Mouse (Mus musculus) liver, embryonic 11.5 days (tissue): ENCODE results near the gene Ighmbp2. TPM values are rescaled to one million over a fixed set of nuclear protein-coding genes. Genes with fewer than 3 reads are reported as not detected.
A peak's percentile ranks its signal among the peaks of the same experiment; 100 is the strongest.

ENCODE experiments used
- ATAC-seq: fragments of 200-750 bp; cut with Nextera tagmentation; replicated peaks from 2 replicates; pipeline ENCODE4 v1.8.0; 2017; ENCODE audit warnings: moderate number of reproducible peaks, mild to moderate bottlenecking, moderate TSS enrichment, moderate library complexity; ENCODE audit not compliant: low FRiP score
- DNase-seq: peaks from one replicate; pipeline ENCODE4 v3.0.0-alpha.2; 2017; ENCODE audit warnings: low spot score
- H3K27ac ChIP-seq: fragments of 300-500 bp; sonication (generic); 2 replicates; pipeline ENCODE4 v1.5.1; 2014; ENCODE audit warnings: mild to moderate bottlenecking, low read depth, low read length, control low read depth
- H3K27me3 ChIP-seq: fragments of 300-500 bp; sonication (generic); replicated peaks from 2 replicates; pipeline ENCODE4 v1.6.1; 2014; ENCODE audit warnings: low read length, mixed read lengths; ENCODE audit not compliant: control insufficient read depth, insufficient read depth
- H3K36me3 ChIP-seq: fragments of 300-500 bp; sonication (generic); 2 replicates; pipeline ENCODE4 v1.6.1; 2014; ENCODE audit warnings: mild to moderate bottlenecking, low read length, moderate library complexity, mixed read lengths; ENCODE audit not compliant: control insufficient read depth, insufficient read depth
- H3K4me1 ChIP-seq: fragments of 300-500 bp; sonication (generic); replicated peaks from 2 replicates; pipeline ENCODE4 v1.6.1; 2014; ENCODE audit warnings: low read length, mixed read lengths; ENCODE audit not compliant: control insufficient read depth, insufficient read depth
- H3K4me2 ChIP-seq: fragments of 300-500 bp; sonication (generic); 2 replicates; pipeline ENCODE4 v1.6.1; 2014; ENCODE audit warnings: mild to moderate bottlenecking, control low read depth, moderate library complexity
- H3K4me3 ChIP-seq: fragments of 300-500 bp; sonication (generic); 2 replicates; pipeline ENCODE4 v1.5.1; 2014; ENCODE audit warnings: low read depth, low read length, control low read depth
- H3K9ac ChIP-seq: fragments of 300-500 bp; sonication (generic); 2 replicates; pipeline ENCODE4 v1.6.1; 2014; ENCODE audit warnings: low read depth, low read length, control low read depth
- H3K9me3 ChIP-seq: fragments of 300-500 bp; sonication (generic); 2 replicates; pipeline ENCODE4 v1.6.1; 2016; ENCODE audit warnings: low read length, inconsistent platforms, mixed read lengths; ENCODE audit not compliant: control insufficient read depth
- WGBS: fragments of 180-500 bp; shearing (Covaris S2); extraction: QIAGEN DNeasy Blood & Tissue Kit; methylation state at CpG from one replicate; pipeline ENCODE4 v1.1.7; 2014; 5-methylcytosine and 5-hydroxymethylcytosine counted together
- polyA plus RNA-seq: library from polyadenylated mRNA; unstranded; fragments of >200 nt; fragmentation: Nextera tagmentation; extraction: Ambion mirVana; gene quantifications from 2 replicates; pipeline ENCODE4 v1.2.1, GENCODE M21; 2014

Ighmbp2 gene
- polyA plus RNA-seq, 1 experiment from 2014 or later = 8.8 TPM

GRCm38 (mm10) chr19:3322261-3322969 is 39.6 kb upstream of the Ighmbp2 start, which contains the start of gene Cpt1a:
Cpt1a (plus strand) TSS chr19:3322334.
- 2% methylated on average over 26 of the region's 26 CpGs for WGBS
- ATAC-seq = peak; percentile 44
- Histone ChIP-seq H3K9ac (peak within 1 kb of the TSS; percentile 60), H3K4me3 (peak within 1 kb of the TSS; percentile 61), H3K27me3 (no peaks in the 10 kb centered on the region), H3K36me3 (no peaks in the 10 kb centered on the region), H3K4me1 (peaks cover 12% of the 10 kb centered on the region), H3K9me3 (no peaks in the 10 kb centered on the region), H3K27ac (peak within 1 kb of the TSS; percentile 13), H3K4me2 (peak within 1 kb of the TSS; percentile 84)
- DNase-seq = peak; percentile 67

- Histone ChIP-seq H3K4me2 (peak overlapping the region; percentile 84), H3K4me3 (peak overlapping the region; percentile 61), H3K36me3 (no peaks in the 10 kb centered on the region), H3K27ac (no peak overlapping the region), H3K27me3 (no peaks in the 10 kb centered on the region), H3K9ac (no peak overlapping the region; the same call in 1 of the 2 replicates), H3K4me1 (peaks cover 12% of the 10 kb centered on the region), H3K9me3 (no peaks in the 10 kb centered on the region)
- DNase-seq (peak; percentile 61), ATAC-seq (no peak)
- 7% methylated on average over 11 of the region's 11 CpGs for WGBS
Observed at GRCm38 (mm10) chr19:3321617-3322016, 38.8 kb upstream of the Ighmbp2 start.

DNA sequence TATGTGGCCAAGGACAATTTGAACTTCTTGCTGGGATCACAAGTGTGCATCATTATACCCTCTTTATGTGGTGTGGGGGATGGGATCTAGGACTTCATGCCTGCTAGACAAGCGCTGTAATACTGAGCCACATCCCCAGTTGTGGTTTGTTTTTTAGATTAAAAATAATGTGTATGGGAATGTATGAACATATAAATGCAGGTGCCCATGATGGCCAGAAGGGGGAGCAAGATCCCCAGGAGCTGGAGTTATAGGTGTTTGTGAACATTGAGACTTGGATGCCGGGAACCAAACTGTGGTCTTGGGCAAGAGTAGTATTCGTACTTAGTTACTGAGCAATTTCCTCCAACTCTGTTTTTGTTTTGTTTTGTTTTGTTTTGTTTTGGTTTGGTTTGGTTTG is 38.0 kb upstream of the Ighmbp2 start:
- Histone ChIP-seq H3K9ac (no peak overlapping the region), H3K27me3 (no peaks in the 10 kb centered on the region), H3K9me3 (no peaks in the 10 kb centered on the region), H3K4me1 (peaks cover 4% of the 10 kb centered on the region), H3K4me3 (no peak overlapping the region), H3K36me3 (no peaks in the 10 kb centered on the region), H3K4me2 (no peak overlapping the region), H3K27ac (no peak overlapping the region)
- no peak for ATAC-seq
- WGBS = 59% methylated on average over 3 of the region's 3 CpGs
- DNase-seq = no peak

DNA sequence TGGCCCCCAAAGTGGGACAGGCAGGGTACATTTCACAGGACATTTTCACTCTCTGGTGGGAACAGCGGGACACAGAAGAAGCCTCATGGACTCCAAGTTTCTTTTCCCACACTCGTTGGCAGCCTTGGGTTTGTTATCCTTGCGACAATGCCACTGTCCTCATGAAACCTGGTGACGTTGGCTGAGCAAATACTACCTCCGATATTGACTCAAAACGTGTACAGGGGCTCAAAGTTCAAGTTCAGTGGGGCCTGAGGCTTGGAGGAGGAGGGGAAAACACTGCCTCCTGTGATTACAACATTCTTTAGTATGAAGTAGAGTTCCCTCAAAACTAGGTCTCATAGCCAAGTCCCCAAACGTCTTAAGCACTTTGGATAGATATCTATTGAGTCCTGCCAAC is 37.3 kb upstream of the Ighmbp2 start:
- no peaks in the 10 kb centered on the region for H3K27me3 ChIP-seq
- H3K4me3 ChIP-seq = no peak overlapping the region
- 64% methylated on average over 7 of the region's 7 CpGs for WGBS
- no peak overlapping the region for H3K4me2 ChIP-seq
- no peaks in the 10 kb centered on the region for H3K9me3 ChIP-seq
- H3K4me1 ChIP-seq = peaks cover 3% of the 10 kb centered on the region
- ATAC-seq (no peak), DNase-seq (no peak)
- H3K27ac ChIP-seq = no peak overlapping the region
- H3K9ac ChIP-seq = no peak overlapping the region
- H3K36me3 ChIP-seq = no peaks in the 10 kb centered on the region

- no peak for ATAC-seq
- Histone ChIP-seq H3K4me3 (no peak overlapping the region), H3K36me3 (no peaks in the 10 kb centered on the region), H3K9ac (no peak overlapping the region), H3K4me1 (peaks cover 3% of the 10 kb centered on the region), H3K27ac (no peak overlapping the region), H3K9me3 (no peaks in the 10 kb centered on the region), H3K27me3 (no peaks in the 10 kb centered on the region), H3K4me2 (no peak overlapping the region)
- no peak for DNase-seq
- WGBS = 74% methylated on average over 2 of the region's 2 CpGs
Observed at GRCm38 (mm10) chr19:3319341-3319740, 36.5 kb upstream of the Ighmbp2 start.

- DNase-seq = no peak
- no peaks in the 10 kb centered on the region for H3K4me1 ChIP-seq
- H3K9ac ChIP-seq = no peak overlapping the region; the same call in 1 of the 2 replicates
- no peak for ATAC-seq
- H3K27me3 ChIP-seq = no peaks in the 10 kb centered on the region
- H3K36me3 ChIP-seq = no peaks in the 10 kb centered on the region
- WGBS = 52% methylated on average over 16 of the region's 16 CpGs
- H3K4me2 ChIP-seq = no peak overlapping the region
- no peak overlapping the region for H3K27ac ChIP-seq
- H3K9me3 ChIP-seq = no peaks in the 10 kb centered on the region; the same call in 1 of the 2 replicates
- no peak overlapping the region for H3K4me3 ChIP-seq
Observed at GRCm38 (mm10) chr19:3307175-3307949, 24.5 kb upstream of the Ighmbp2 start.

- Histone ChIP-seq H3K27me3 (no peaks in the 10 kb centered on the region), H3K36me3 (no peaks in the 10 kb centered on the region), H3K27ac (no peak overlapping the region), H3K9ac (no peak overlapping the region), H3K4me1 (no peaks in the 10 kb centered on the region), H3K4me3 (no peak overlapping the region), H3K9me3 (no peaks in the 10 kb centered on the region), H3K4me2 (no peak overlapping the region)
- DNase-seq (no peak), ATAC-seq (no peak)
- WGBS = 54% methylated on average over 4 of the region's 4 CpGs
Observed at GRCm38 (mm10) chr19:3304017-3304416, 21.2 kb upstream of the Ighmbp2 start.

DNA sequence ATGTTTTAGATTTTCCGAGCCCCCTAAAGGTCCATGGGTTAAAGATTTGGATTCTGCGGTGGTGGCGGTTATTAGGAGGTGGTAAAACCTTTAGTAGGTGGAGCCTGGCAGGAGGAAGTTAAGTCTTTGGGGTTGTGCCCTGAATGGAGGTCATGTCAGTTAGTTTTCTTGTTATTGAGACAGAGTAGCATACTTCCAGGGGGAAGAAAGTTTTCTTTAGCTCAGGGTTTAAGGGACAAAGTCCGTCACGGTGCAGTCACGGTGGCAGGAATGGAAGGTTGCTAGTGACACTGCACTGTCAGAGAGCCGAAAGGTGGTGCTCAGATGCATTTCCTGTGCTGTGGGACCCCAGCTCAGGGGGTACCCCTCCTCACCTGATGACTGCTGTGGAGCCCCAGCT is 15.0 kb upstream of the Ighmbp2 start:
- ATAC-seq = no peak
- H3K27me3 ChIP-seq = no peaks in the 10 kb centered on the region
- no peak overlapping the region for H3K4me3 ChIP-seq
- H3K27ac ChIP-seq = no peak overlapping the region
- WGBS = 78% methylated on average over 7 of the region's 7 CpGs
- H3K9me3 ChIP-seq = no peaks in the 10 kb centered on the region
- no peaks in the 10 kb centered on the region for H3K36me3 ChIP-seq
- no peak for DNase-seq
- H3K4me2 ChIP-seq = no peak overlapping the region
- no peaks in the 10 kb centered on the region for H3K4me1 ChIP-seq
- H3K9ac ChIP-seq = no peak overlapping the region
